9 mouse cellular contexts compared by ENCODE assay signal in genomic region chr1:151236141-151236930, GRCm38 (mm10). TPM values are rescaled to one million over a fixed set of nuclear protein-coding genes. Genes with fewer than 3 reads are reported as not detected.
DNase-seq lines count a peak whose midpoint lies in the region; ATAC-seq and TF ChIP-seq lines count a peak whose summit lies in the region.
"Had no signal": no experiment of that assay in that cellular context is flagged by ENCODE, and none has a peak within 500 bp of the region (broad histone marks: within the 10 kb centered on the region; RNA-seq: fewer than 3 reads in every experiment).

No protein-coding gene starts in this region.

- no peak for ATAC-seq in erythroid progenitor cell, adult 5-6 weeks (replicated peaks; ENCODE audit: low FRiP score, poor library complexity, severe bottlenecking)

- H3K4me1 ChIP-seq in embryonic fibroblast, embryonic 13.5 days (ENCODE audit: control insufficient read depth, insufficient read depth, low read length): no peaks in the 10 kb centered on the region; the same call in 1 of the 2 replicates

- TF ChIP-seq CTCF in embryonic fibroblast, embryonic 13.5 days (IDR thresholded peaks at IDR 0.05; ENCODE audit: borderline replicate concordance, insufficient read depth, low read length): no peak

- TF ChIP-seq POLR2A in embryonic fibroblast, embryonic 13.5 days (IDR thresholded peaks at IDR 0.05; ENCODE audit: low read depth, low read length): no peak

- intact Hi-C loops in heart, postnatal 14 days (cut with DNase I): no loop called here

- H3K4me3 ChIP-seq in embryonic fibroblast, embryonic 13.5 days (ENCODE audit: insufficient read depth, low read length): no peak overlapping the region

- peak; percentile 36 to 64 for DNase-seq in lung, adult 18-20 months
- no peak for DNase-seq in lung, postnatal 14 days
- DNase-seq in heart, postnatal 14 days: peak; percentile 40 to 46
- peak; percentile 55 for DNase-seq in lung, postnatal 36 days
- DNase-seq in thymus, postnatal 0 days (ENCODE audit: low spot score): no peak
- no peak for DNase-seq in cerebellum, adult 18-20 months

- peak overlapping the region; percentile 24 for H3K27ac ChIP-seq in embryonic fibroblast, embryonic 13.5 days (ENCODE audit: insufficient read depth, low read length)

RNA-seq across cellular contexts. Expression of gene Gm47996, which starts 26.4 kb away (rescaled TPM):
- not detected in 2 replicates for polyA plus RNA-seq in embryonic fibroblast, embryonic 13.5 days (2011; ENCODE audit: insufficient read length, low read depth, missing spikeins)
- total RNA-seq in heart, postnatal 14 days (2021): not detected
- not detected in 2 replicates for polyA plus RNA-seq in thymus, postnatal 0 days (2015; fragmentation: Nextera tagmentation; extraction: Ambion mirVana)
- total RNA-seq in erythroid progenitor cell, adult 5-6 weeks (2015; ENCODE audit: low replicate concordance): not detected in 2 replicates
- not detected in 2 replicates for total RNA-seq in erythroid progenitor cell, adult 5-6 weeks (2017; ENCODE audit: low replicate concordance)
- polyA plus RNA-seq: neural tube, embryonic 11.5 days had no signal

RNA-seq across cellular contexts. Expression of gene 3110040M04Rik, which starts 32.4 kb away (rescaled TPM):
- polyA plus RNA-seq in embryonic fibroblast, embryonic 13.5 days (2011; ENCODE audit: insufficient read length, low read depth, missing spikeins): not detected in 2 replicates
- total RNA-seq in heart, postnatal 14 days (2021): not detected
- polyA plus RNA-seq in thymus, postnatal 0 days (2015; fragmentation: Nextera tagmentation; extraction: Ambion mirVana): not detected in 2 replicates
- total RNA-seq in erythroid progenitor cell, adult 5-6 weeks (2015; ENCODE audit: low replicate concordance): not detected in 2 replicates
- total RNA-seq in erythroid progenitor cell, adult 5-6 weeks (2017; ENCODE audit: low replicate concordance): not detected in 2 replicates

RNA-seq across cellular contexts. Expression of gene Gm47995, which starts 38.1 kb away (rescaled TPM):
- polyA plus RNA-seq in embryonic fibroblast, embryonic 13.5 days (2011; ENCODE audit: insufficient read length, low read depth, missing spikeins): not detected in 2 replicates
- total RNA-seq in heart, postnatal 14 days (2021): not detected
- not detected in 2 replicates for polyA plus RNA-seq in thymus, postnatal 0 days (2015; fragmentation: Nextera tagmentation; extraction: Ambion mirVana)
- total RNA-seq in erythroid progenitor cell, adult 5-6 weeks (2015; ENCODE audit: low replicate concordance): not detected in 2 replicates
- total RNA-seq in erythroid progenitor cell, adult 5-6 weeks (2017; ENCODE audit: low replicate concordance): 5.4 TPM in 1 of 2 replicates, not detected in the other
- polyA plus RNA-seq: neural tube, embryonic 11.5 days had no signal

RNA-seq across cellular contexts. Expression of gene Gm8947, which starts 44.2 kb away (rescaled TPM):
- polyA plus RNA-seq in embryonic fibroblast, embryonic 13.5 days (2011; ENCODE audit: insufficient read length, low read depth, missing spikeins): not detected in 2 replicates
- not detected for total RNA-seq in heart, postnatal 14 days (2021)
- not detected in 2 replicates for polyA plus RNA-seq in thymus, postnatal 0 days (2015; fragmentation: Nextera tagmentation; extraction: Ambion mirVana)
- total RNA-seq in erythroid progenitor cell, adult 5-6 weeks (2015; ENCODE audit: low replicate concordance): 5.0 TPM in 1 of 2 replicates, not detected in the other
- total RNA-seq in erythroid progenitor cell, adult 5-6 weeks (2017; ENCODE audit: low replicate concordance): 1.0 TPM in 1 of 2 replicates, not detected in the other

RNA-seq across cellular contexts. Expression of gene Gm47985, which starts 54.0 kb away (rescaled TPM):
- polyA plus RNA-seq in embryonic fibroblast, embryonic 13.5 days (2011; ENCODE audit: insufficient read length, low read depth, missing spikeins): not detected in 2 replicates
- under 1 TPM; 0.61 to 0.91 TPM for total RNA-seq in heart, postnatal 14 days (2021)
- not detected in 2 replicates for polyA plus RNA-seq in thymus, postnatal 0 days (2015; fragmentation: Nextera tagmentation; extraction: Ambion mirVana)
- not detected in 2 replicates for total RNA-seq in erythroid progenitor cell, adult 5-6 weeks (2015; ENCODE audit: low replicate concordance)
- total RNA-seq in erythroid progenitor cell, adult 5-6 weeks (2017; ENCODE audit: low replicate concordance): 1.5 and 2.2 TPM in 2 replicates

Comparison
In these comparisons a context has a peak if more than half of its experiments do, and no peak if none do; other contexts are left out.
1. DNase-seq: peak in lung, adult 18-20 months (2 of 2), heart, postnatal 14 days (2 of 2) and lung, postnatal 36 days (single experiment); none in lung, postnatal 14 days (single experiment), thymus, postnatal 0 days (single experiment) and cerebellum, adult 18-20 months (0 of 2).